In genomic region chr13:37482589-37482988, GRCm38 (mm10) we compare ENCODE assay signal across 8 mouse cellular contexts.
DNase-seq lines count a peak whose midpoint lies in the region; ATAC-seq and TF ChIP-seq lines count a peak whose summit lies in the region.

No protein-coding gene starts in this region.

- H3K9me3 ChIP-seq in intestine, embryonic 15.5 days, result no peaks in the 10 kb centered on the region
- H3K9me3 ChIP-seq in midbrain, embryonic 16.5 days (replicated peaks; ENCODE audit: control insufficient read depth, low read length, poor library complexity, severe bottlenecking), result no peaks in the 10 kb centered on the region

- H3K4me3 ChIP-seq in left cerebral cortex, adult 2 months, result no peak overlapping the region
- H3K4me3 ChIP-seq in intestine, embryonic 15.5 days (replicated peaks), result no peak overlapping the region
- no peak overlapping the region for H3K4me3 ChIP-seq in midbrain, embryonic 16.5 days (ENCODE audit: low read depth, low read length)

- peaks cover 21% of the 10 kb centered on the region for H3K4me1 ChIP-seq in intestine, embryonic 15.5 days (replicated peaks)
- peaks cover 17% of the 10 kb centered on the region for H3K4me1 ChIP-seq in midbrain, embryonic 16.5 days (ENCODE audit: control insufficient read depth, insufficient read depth, low read length)

- no peaks in the 10 kb centered on the region for H3K36me3 ChIP-seq in intestine, embryonic 15.5 days
- H3K36me3 ChIP-seq in midbrain, embryonic 16.5 days (ENCODE audit: control insufficient read depth, insufficient read depth, low read length), result no peaks in the 10 kb centered on the region

- TF ChIP-seq CTCF in left cerebral cortex, adult 2 months (IDR thresholded peaks at IDR 0.05), result peak; percentile 41

- WGBS in intestine, embryonic 15.5 days, result 11% methylated on average over 10 of the region's 10 CpGs
- WGBS in midbrain, embryonic 16.5 days, result 10% methylated on average over 10 of the region's 10 CpGs

- ATAC-seq in intestine, embryonic 15.5 days, result peak; percentile 69
- ATAC-seq in midbrain, embryonic 16.5 days, result peak; percentile 85

- H3K4me2 ChIP-seq in intestine, embryonic 15.5 days (replicated peaks), result peak overlapping the region; percentile 51; the same call in 1 of the 2 replicates
- peak overlapping the region; percentile 41; the same call in 1 of the 2 replicates for H3K4me2 ChIP-seq in midbrain, embryonic 16.5 days (ENCODE audit: low read length)

- 0 out of 2 replicates have a peak overlapping the region, but pooled peaks have one; percentile 11 for H3K9ac ChIP-seq in intestine, embryonic 15.5 days
- H3K9ac ChIP-seq in midbrain, embryonic 16.5 days (ENCODE audit: low read depth, low read length), result no peak overlapping the region

- H3K27ac ChIP-seq in left cerebral cortex, adult 2 months, result peak overlapping the region; percentile 74
- peak overlapping the region; percentile 76 for H3K27ac ChIP-seq in intestine, embryonic 15.5 days
- peak overlapping the region; percentile 48; the same call in 1 of the 2 replicates for H3K27ac ChIP-seq in midbrain, embryonic 16.5 days (ENCODE audit: low read length)

- H3K27me3 ChIP-seq in intestine, embryonic 15.5 days (replicated peaks), result no peaks in the 10 kb centered on the region
- no peaks in the 10 kb centered on the region for H3K27me3 ChIP-seq in midbrain, embryonic 16.5 days (ENCODE audit: control insufficient read depth, insufficient read depth, low read depth, low read length)

- intact Hi-C loops in left cerebral cortex, adult 2 months (cut with DNase I), result no loop called here
- intact Hi-C loops in gastrocnemius, postnatal 36 days (cut with DNase I), result no loop called here

- peak in 1 of 2 experiments; percentile 47 for DNase-seq in left cerebral cortex, adult 2 months (ENCODE audit: extremely low spot score in 1 of 2, low spot score in 2 of 2)
- no peak for DNase-seq in left cerebral cortex, adult 18-20 months (ENCODE audit: low spot score in 2 of 2)
- peak; percentile 21 to 39 for DNase-seq in cerebellum, postnatal 25 days
- DNase-seq in gastrocnemius, postnatal 36 days, result peak; percentile 31 to 57
- DNase-seq in liver, result peak; percentile 62
- DNase-seq in thymus, postnatal 0 days (ENCODE audit: low spot score), result peak; percentile 69

Comparison
In these comparisons a context has a peak if more than half of its experiments do, and no peak if none do; other contexts are left out.
1. DNase-seq: peak in cerebellum, postnatal 25 days (2 of 2), gastrocnemius, postnatal 36 days (2 of 2), liver (single experiment) and thymus, postnatal 0 days (single experiment); none in left cerebral cortex, adult 18-20 months (0 of 2).
2. Peak in every context shown above with its lines, with median percentiles within 50 percentile points of each other: H3K27ac ChIP-seq.